Mouse (Mus musculus): ENCODE measurements around the gene Higd1a.

The Higd1a gene

DNA sequence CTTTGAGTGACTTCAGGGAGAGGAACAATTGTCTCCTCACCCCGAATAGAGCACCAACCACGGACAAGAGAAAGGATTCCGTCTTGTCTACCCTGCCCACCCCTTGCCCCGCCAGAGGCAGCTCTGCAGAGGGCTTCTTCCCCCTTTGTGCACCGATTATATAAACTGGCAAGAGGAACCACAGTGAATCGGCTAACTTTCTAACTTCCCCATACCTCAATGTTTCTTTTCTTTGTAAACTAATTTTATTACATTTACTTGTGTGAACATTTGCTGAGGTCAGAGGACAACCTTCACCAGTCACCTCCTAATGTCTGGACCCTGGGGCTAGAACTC, at the start of gene Higd1a:
Higd1a (minus strand) TSS at position 210 of the 336 bp plus-strand sequence.
- DNase-seq: no peak

DNA sequence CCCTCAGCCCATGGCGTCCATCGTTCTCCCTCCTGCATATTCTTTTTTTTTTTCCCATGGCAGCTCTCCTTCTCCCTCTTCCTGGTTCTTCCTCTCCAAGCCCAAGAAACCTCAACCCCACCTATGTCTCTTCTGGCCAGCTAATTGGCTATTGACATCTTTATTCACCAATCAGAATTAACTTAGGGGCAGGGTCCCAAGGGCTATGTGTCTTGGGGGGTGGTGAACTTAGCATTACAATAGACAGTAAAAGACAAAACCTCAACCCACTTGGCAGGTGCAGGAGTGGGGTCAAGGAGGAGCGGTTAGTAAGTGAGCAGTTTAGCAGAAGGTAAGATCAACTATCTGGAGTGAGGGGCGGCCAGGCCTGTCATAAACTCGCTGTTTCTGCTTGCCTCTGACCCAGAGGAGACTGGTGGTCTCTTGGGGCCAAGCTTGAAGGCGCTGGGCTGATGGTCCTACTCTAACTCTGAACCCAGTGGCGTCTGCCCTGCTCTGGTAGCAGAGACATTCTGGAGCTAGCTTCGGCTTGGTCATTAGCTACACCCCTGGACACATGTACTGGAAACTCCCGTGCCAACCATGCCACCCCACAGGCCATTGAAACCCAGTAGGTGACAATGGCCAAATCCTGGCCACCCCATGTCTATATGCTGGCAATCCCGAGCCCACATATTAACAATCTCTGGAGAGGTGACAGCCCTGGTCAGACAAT, 49.4 kb upstream of the Higd1a start:
- no peak for DNase-seq

DNA sequence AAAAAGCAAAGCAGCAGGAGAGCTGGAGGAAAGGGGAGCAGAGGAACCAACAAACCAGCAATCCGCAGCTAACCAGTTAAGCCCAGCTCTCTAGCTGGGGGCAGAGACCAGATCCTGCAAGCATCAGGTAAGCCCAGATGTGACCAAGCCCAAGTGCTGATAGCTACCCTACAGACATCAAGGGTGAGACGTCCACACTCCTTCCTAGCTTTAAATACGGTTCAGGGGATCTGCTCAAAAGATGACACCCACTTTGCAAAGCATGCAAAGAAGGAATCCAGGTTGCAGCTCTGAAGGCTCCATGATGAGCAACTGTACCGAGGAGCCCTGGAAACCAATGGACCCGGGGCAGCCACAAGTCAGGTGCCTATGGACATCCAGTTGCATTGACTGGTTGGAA, 48.3 kb upstream of the Higd1a start:
- no peak for DNase-seq

DNA sequence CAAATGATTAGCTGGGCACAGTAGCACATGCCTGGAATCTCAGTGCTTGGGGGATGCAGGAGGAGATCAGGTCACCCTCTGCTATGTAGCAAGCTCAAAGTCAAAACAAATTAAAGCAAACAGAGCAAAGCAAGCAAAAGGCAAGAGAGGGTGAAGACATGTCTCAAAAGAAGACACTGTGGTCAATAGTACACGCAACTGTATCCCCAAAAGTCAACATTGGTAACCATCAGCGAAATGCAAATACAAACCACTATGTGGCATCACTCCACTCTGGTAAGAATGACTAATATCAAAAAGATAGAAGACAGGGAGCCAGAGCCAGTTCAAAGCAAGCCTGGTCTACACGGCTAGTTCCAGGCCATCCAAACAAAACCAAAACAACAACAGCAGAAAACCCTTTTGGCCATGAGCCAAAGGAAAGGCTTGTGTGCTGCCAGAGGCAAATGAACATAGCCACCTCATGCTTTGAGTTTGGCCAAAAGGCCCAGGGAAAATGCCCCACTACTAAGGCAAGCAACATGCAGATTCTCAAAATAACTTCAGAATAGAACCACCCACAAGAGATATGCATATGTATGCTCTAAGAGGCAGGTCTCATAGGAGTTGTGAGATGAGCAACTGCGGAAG, 47.5 kb upstream of the Higd1a start:
- no peak for DNase-seq

DNA sequence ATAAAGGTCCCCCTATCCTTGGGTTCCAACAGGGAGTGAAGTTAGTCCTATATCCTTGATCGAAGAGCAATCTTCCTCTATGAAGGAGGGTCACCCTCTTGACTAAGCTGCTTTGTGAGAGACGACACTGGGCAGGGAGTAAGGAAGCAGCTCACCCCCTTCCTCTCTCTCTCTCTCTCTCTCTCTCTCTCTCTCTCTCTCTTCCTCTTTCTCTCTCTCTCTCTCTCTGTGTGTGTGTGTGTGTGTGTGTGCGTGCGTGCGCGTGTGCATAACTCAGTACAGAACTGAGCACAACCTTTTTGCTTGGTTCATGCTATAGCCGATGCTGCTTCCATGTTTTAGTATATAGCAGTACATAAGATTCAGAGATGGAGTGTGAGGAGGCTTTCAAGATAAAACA, 46.8 kb upstream of the Higd1a start:
- DNase-seq: no peak

DNA sequence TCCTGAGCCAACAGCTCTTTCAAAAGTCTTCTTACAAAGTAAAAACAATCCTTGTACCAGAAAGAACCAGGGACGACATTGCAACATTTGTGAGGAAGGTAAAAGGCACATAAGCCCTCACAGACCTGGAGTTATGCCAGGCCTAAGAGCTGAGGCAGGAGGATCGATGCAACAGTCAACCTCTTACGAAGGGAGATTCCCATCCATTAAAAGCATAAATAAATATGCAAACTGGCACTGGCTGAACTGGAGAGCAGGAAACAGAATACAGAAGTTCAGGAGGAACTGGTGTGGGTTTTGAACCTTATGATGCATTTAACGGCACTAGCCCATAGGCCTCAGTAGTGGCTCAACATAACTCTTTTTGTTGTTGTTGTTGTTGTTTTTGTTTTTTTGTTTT, 46.2 kb upstream of the Higd1a start:
- DNase-seq: no peak

DNA sequence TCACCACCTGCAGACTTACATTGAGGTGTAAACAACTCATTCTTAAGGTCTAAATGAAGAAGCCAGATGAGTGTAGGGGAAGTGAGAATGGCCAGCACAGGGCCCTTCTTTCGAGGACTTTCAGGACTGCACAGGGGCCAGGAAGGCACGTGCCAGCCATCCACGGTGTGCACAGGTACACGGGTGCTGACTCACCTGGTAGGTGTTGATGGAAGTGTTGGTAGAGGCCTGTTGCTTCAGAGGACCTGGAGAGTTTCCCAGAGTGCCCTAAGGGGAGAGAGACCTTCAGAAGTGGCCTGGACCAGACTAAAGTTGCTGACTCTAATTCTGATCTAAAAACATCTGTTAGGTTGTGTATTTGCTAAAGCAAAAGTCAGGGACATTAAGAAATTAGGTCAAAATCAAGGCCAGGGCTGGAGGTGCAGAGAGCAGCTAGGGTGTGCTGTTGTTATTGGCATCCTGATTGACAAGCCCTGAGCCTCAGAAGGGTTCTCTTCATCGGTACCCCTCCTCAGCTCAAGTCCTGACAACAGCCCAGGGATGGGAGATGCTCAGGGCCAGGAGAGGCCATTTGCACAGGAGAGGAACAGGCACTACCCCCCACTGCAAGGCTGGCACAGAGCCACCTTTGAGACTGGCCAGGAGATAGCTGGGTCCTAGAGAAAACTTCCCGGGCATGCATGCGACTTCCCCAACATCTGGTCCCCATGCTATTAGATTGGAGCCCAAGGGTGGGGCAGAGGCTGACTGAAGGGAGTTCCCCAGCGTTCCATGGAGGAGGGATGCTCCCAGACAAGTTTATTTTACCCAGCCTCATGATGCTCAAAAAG, 45.5 kb upstream of the Higd1a start:
- peak; percentile 32 for DNase-seq

DNA sequence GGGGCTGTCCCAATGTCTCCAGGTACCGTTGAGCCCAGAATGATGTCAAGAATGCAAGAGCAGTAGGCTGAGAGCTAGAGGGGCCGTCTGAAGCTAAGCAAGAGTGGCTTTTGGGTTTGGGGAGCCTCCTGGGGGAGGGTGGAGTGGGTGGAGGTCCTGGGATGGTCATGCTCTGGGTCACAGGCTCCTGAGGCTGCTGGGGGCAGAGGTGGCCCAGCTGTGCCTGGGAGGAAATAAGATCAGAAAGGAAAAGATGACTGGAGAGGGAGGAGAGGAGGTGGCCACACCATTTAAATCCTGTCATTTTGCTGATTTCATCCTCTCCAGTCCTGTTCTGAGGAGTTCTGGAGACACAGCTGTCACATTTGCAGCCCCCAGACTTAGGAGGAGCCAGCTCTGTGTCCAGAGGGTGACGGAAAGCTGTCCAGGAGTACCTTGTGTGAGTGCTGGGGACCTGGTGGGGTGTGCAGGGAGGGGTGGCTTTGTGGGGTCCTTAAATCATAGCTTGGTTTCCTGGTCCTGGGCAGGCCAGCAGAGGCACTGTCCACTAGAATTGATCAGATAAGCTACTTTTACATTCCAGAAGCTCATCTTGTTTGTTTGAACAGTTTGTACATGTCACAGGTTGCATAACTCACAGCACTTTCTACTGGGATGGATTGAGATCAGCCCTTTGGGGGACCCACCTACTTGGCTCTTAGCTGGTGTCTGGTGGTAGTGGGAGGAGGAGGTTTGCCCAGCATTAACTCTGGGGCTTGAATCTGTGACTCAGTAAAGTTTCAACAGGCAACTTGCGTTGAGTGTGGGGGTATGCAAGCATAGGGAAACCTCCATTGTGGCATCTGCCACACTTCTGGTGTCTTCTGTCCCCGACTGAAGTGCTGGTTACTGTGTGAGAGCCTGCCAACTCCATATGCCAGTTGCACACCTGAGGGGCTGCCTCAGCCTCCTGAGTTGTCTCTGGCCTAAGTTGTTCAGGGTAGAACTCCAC, 43.8 kb upstream of the Higd1a start:
- DNase-seq: no peak

DNA sequence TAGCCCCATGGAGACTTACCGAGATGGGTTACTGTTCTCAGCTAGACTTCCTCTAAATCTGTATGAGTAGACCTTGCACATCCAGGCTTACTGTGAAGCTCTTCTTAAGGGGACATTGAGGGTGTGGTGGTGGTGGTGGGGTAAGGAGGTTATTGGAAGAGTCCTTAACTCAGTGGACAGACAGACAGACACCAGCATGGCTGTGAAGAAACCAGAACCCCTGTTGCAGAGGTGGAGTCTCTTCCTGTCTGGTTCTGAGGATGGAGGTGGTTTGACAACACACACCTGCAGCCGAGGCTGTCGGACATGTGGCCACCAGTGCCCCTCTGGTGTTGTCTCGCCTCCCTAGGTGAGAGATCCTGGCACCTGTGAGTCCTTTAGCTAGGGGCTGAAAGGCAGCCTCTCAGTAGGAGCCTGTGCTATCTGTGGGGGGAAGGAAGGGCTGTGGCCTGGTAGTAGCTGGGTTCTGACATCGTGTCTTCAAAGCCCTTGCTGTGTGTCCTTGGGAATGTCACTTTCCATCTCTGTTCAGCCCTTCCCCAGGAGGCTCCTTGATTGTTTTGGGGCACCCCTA, 42.2 kb upstream of the Higd1a start:
- no peak for DNase-seq

DNA sequence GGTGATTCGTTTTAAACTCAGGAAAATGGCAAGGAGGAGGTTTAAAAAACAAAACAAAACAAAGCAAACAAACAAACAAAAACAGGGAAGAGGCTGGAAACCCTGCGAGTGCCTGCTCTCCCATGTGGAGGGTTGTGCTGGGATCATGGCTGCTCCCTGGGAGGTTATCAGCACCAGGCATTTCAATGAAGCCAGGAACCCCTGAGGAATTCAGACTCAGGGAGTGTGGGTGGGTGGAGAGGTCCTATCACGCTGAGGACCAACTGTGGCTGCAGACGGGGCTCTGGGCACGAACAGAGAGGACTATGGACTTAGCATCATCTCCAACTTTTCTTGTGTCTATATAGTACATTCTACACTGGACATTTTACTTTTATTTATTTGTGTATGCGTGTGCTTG, 41.1 kb upstream of the Higd1a start:
- DNase-seq: no peak

DNA sequence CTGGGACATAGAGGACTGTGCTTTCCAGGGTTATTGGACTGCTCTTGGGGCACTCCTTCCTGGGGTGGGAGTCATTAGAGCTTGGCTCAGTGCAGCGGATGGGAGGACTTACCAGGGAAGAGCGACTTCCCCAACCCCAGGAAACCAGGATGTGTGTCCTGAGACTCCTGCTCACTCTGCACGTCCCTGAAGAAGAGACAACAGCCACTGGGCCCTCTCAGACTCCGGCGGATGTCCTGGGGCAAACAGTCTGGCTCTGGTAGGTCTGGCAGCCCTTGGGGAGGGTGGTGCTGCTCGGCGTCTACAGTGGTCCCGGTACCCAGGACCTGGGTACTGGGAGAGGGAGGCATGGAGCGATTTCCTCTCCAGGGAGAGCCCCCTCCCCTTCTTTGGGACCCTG, 40.1 kb upstream of the Higd1a start, which contains the start of gene Ackr2:
Ackr2 (plus strand) TSS at position 111 of the 400 bp plus-strand sequence.
- no peak for DNase-seq

DNA sequence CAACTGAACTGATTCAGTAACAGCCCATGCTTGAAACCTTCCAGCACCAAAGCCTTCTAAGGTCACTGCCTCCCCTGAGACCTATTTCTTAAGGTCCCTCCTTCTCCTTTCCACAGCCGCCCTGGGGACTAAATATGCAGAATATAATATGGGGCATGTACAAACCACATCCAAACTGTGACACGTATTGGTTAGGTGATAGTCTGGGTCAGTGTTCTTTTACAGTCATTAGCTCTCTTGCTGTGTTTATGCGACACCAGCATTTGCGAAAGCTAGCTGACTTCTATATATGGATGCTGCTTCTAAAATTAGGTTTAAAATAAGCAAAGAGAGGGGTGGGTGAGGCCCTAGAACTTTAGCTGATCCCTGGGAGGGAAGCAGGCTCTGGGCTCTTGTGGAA, 38.7 kb upstream of the Higd1a start:
- no peak for DNase-seq

DNA sequence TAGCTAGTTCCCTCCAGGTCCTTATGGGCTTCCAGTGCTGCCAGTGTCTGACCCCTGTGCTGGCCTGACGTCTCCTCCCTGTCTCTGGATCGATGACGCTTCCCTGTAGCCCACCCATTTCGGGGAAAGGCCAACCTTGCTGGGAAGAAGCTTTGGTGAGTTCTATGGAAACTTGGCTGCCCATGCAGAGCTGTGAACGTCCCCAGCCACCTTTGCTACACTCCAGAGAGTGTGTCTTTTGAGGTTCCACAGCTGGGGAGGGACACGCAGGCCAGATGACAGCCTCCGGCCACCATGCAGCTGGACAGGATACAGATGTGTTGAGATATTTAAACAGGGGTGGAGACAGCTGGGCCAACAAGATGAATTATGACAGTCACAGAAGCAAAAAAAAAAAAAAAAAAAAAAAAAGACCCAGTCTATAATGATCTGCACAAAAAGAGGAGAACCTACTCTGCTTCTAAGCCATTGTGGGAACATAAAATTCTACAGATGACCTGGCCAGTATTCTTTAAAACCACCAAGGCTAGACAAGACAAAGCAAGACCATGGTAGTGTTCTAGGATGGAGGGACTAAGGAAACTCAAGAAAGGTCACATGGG, 37.3 kb upstream of the Higd1a start:
- DNase-seq: no peak

DNA sequence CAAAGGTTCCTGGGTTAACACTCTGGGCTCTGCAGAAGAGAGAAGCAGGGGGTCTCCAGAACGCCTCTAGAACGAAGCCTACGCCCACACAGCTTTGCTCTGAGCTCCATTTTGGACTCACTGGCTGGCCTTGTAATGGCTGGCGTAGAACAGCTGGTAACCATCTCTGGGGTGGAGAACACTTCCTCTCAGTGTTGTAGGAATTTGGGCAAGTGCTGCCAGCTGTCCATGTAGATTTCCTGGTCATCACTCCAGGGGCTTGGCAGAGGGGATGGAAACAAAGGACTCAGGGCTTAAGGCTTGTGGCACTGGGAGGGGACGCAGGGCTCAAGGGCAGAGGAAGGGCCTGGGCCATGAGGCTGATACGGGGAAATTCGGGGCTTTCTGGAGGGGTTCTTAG, 36.3 kb upstream of the Higd1a start:
- no peak for DNase-seq

DNA sequence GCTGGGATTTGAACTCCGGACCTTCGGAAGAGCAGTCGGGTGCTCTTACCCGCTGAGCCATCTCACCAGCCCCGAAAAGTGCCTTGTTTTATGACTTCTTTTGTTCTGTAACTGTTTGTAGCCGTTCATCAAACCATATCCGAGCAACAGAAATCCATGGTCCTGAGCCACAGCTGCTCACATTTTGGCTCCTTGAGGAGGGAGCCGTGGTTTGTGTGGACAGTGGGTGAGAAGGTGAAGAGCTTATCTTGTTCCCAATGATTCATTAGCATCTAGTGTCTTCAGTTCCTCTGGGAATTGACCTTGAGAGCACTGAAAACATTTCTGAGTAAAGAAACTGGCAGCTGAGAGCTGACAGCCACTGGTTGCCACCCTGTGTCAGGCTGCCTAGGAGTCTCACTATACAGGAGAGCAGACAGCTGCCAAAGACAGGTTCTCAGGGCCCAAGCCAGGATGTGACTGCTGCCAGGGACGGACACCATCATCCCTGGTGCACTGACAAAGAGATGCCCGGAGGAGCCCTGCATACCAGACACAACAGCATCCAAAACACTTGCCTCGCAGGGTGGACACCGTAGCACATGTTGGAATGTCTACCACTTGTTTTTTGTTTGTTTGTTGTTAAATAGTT, 34.0 kb upstream of the Higd1a start:
- no peak for DNase-seq

DNA sequence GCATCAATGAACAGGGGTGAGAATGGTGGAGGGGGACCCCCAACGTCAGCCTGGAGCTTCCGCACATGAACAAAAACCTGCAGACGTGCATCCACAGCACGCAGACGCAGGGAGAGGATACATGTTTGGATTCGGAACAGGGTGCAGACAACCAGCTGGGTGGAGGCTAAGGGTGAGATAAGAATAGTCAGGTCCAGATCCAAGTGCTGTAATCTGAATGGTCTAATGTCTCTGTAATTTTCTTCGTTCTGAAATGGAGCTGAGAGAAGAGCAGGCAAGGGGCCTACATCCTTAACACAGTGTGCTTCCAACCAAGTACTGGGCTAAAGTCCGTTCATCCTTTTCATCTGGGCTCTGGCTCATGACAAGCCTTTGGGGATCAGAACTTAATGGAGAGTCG, 33.1 kb upstream of the Higd1a start:
- DNase-seq: no peak

DNA sequence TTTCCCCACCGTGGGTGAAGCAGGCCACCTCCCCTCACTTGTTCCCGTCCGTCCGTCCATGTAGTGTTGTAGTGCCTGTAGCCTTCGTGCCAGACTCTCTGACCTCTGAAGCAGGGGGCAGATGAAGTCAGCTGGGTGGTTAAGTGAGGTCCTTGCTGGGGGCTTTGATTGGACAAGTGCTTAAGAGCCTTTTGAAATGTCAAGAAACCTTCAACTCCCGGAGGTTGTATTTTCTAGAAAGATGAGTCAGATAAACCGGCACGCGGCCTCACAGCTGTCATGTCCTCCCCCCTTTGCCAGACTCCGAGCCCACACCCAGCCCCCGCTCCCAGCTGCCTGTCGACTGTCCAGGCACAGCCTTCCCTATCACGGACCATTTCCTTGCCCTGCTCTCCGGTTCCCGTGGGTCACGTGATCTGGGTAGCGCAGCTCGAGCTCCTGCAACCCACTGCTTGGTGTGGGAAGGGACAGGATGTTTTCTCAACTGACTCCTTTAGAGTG, 32.3 kb upstream of the Higd1a start:
- no peak for DNase-seq

DNA sequence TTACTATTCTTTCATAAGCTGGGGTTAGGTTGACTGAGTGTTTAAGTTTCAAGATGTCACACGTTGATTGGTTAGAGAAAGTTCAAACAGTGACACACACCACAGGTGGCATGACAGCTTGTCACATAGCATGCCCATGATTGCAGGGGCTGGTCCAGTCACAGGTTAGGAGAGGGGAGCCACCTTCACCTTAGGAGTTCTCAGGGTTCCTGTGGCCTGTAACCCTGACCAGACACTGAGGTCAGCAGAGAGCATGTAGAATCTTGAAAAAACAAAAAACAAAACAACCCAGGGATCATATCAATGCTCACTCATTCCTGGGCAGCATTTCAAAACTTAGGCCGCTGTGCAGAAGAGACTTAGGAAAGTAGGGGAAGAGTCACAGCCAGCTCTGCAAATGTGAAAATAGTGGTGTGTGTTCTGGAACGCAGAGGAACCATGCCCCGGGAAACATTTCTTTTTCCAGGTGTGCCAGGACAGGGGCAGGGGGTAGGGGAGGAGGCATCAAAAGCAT, 31.8 kb upstream of the Higd1a start:
- no peak for DNase-seq

DNA sequence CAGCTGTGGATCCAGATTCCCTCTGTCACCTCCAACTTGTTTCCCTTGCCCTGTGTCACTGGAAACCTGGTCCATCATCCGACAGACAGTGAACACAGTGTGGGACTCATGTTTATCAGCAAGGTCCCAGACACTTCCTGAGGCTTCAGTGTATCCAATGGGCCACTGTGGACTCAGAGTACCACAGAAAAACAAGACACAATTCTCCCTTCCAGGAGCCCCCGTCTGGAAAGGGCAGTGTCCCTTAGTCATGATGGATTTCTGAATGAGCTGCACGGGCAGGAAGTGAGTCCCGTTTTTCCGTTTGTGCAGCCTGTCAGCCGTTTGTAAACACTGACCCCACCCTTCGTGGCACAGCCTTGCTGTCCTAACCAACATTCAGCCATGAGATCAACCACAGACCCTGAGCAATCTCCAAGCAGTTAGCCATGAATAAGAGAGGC, 23.9 kb upstream of the Higd1a start:
- no peak for DNase-seq

DNA sequence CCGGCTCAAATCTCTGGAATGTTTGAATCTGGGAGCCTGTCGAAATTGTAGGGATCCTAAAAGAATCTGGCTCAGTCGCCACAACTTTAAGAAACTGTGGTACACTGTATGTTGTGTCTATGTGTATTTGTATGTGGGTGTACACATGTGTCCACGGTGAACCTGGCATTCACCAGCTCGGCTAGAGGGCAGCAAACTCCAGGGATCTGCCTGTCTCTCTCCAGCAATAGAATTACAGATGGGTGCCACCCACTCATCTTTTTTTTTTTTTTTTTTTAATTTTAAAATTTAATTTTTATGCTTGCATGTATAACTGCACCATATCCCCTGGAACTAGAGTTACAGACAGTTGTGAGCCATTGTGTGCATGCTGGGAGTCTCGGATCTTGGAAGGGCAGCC, 23.1 kb upstream of the Higd1a start:
- no peak for DNase-seq

DNA sequence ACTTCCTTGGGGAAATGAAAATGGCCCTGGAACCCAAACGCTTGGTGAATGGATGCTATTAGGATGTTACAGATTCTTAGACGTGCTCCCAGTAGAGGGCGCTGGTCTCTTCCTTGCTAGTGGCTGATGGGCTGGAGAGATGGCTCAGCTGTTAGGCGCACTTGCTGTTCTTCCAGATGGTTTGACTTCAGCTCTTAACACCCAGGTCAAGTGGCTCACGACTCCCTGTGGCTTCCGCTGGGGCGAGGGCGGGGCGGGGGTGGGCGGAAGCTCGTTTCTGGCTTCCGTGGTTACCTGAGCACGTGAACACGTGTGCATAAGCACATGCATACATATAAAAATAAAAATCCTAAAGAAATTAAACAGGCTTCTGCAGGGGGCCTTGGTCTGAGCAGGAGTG, 22.7 kb upstream of the Higd1a start:
- peak; percentile 22 for DNase-seq

All from cerebellum, adult 11-12 months (tissue).